Mouse (Mus musculus) retina, postnatal 7 days (tissue): ENCODE results near the gene Kars.

Experiments used
- DNase-seq: peaks from one replicate; pipeline ENCODE4 v3.0.0-alpha.2; 2012; ENCODE audit warnings: low read depth, low spot score

Kars gene

GRCm38 (mm10) chr8:111943544-111943943 is 67.6 kb downstream of the Kars start:
- no peak for DNase-seq
